Mouse (Mus musculus): ENCODE data around the gene Cdk18. TPM values are rescaled to one million over a fixed set of nuclear protein-coding genes. Genes with fewer than 3 reads are reported as not detected.

The Cdk18 gene
- polyA plus RNA-seq, 1 experiment from 2014 or later = 3.9 TPM

DNA sequence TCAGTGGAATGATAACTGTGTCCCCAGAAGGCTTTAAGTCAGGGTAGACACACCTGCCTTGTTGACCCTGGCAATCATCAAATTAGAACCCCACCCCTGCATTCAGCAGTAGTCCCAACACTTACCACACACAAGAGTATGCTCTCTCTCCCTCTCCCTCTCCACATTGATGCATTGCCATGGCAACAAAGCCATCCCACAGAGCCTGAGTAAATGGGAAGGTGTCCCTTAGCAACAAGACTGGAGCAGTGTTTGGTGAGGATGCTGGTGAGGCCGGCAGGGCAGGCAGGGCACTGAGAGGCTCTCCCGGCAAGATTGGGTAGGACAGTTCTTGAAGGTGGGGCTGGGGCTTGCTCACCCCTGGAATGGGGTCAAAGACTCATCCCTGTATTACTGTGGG lies 4.7 kb upstream of the Cdk18 start:
- H3K9ac ChIP-seq (replicated peaks; ENCODE audit: low read depth, low read length) = no peak overlapping the region
- whole genome bisulfite sequencing = 39% methylated on average over 2 of the region's 2 CpGs
- H3K4me1 ChIP-seq (ENCODE audit: control insufficient read depth, insufficient read depth, low read length) = no peaks in the 10 kb centered on the region; the same call in 1 of the 2 replicates
- H3K27me3 ChIP-seq (ENCODE audit: control insufficient read depth, insufficient read depth, low read length) = no peaks in the 10 kb centered on the region
- no peak overlapping the region for H3K27ac ChIP-seq (ENCODE audit: low read length)
- no peak for ATAC-seq (ENCODE audit: insufficient number of reproducible peaks, insufficient read depth, low FRiP score, low read depth)
- no peaks in the 10 kb centered on the region for H3K9me3 ChIP-seq (ENCODE audit: control insufficient read depth, low read depth, low read length)
- no peaks in the 10 kb centered on the region for H3K36me3 ChIP-seq (ENCODE audit: control insufficient read depth, insufficient read depth, low read length)
- H3K4me2 ChIP-seq (replicated peaks; ENCODE audit: low read depth, low read length) = no peak overlapping the region
- H3K4me3 ChIP-seq (ENCODE audit: low read depth, low read length) = no peak overlapping the region

DNA sequence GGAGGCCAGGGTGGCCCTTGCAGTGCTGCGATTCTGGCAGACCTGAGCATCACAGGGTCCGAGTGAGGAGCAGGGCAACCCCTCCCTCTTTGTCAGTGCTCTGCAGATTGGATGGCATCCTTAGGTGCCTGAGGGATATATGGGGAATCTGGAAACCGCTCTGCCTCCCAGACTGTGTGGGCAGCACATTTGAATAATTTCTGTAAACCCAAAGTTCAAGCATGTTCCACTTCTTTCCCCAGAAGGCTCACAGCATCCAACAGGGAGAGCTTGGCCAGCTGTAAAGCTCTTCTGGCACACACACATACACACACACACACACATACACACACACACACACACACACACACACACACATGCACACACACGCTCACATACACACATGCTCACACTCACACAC lies 4.2 kb upstream of the Cdk18 start:
- no peak for ATAC-seq (ENCODE audit: insufficient number of reproducible peaks, insufficient read depth, low FRiP score, low read depth)
- WGBS = 59% methylated on average over 4 of the region's 4 CpGs
- no peak overlapping the region for H3K27ac ChIP-seq (ENCODE audit: low read length)
- no peaks in the 10 kb centered on the region for H3K36me3 ChIP-seq (ENCODE audit: control insufficient read depth, insufficient read depth, low read length)
- H3K9me3 ChIP-seq (ENCODE audit: control insufficient read depth, low read depth, low read length) = no peaks in the 10 kb centered on the region
- no peak overlapping the region for H3K4me3 ChIP-seq (ENCODE audit: low read depth, low read length)
- no peak overlapping the region for H3K4me2 ChIP-seq (replicated peaks; ENCODE audit: low read depth, low read length)
- H3K27me3 ChIP-seq (ENCODE audit: control insufficient read depth, insufficient read depth, low read length) = no peaks in the 10 kb centered on the region
- H3K4me1 ChIP-seq (ENCODE audit: control insufficient read depth, insufficient read depth, low read length) = no peaks in the 10 kb centered on the region; the same call in 1 of the 2 replicates
- H3K9ac ChIP-seq (replicated peaks; ENCODE audit: low read depth, low read length) = no peak overlapping the region

DNA sequence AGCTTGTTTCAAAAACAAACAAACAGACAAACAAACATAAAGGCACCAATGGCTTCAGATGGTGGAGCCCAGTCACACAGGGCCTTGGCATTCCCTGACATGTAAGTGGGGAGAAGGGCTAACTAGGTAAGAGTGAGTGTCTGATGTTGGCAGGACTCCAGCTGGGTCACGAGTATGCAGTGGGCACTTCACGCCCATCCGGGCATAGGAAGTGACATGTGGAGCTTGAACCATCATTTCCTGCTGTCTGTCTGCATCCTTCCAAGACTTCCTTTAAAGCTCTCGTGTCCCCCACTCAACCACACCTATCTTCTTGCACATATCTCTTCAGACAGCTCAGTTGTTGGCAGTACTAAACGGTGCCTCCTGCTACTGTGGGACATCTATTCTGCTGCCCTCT lies 3.6 kb upstream of the Cdk18 start:
- Histone ChIP-seq H3K4me2 (replicated peaks; ENCODE audit: low read depth, low read length) (no peak overlapping the region), H3K27ac (ENCODE audit: low read length) (no peak overlapping the region), H3K9me3 (ENCODE audit: control insufficient read depth, low read depth, low read length) (no peaks in the 10 kb centered on the region), H3K27me3 (ENCODE audit: control insufficient read depth, insufficient read depth, low read length) (no peaks in the 10 kb centered on the region), H3K4me1 (ENCODE audit: control insufficient read depth, insufficient read depth, low read length) (no peaks in the 10 kb centered on the region; the same call in 1 of the 2 replicates), H3K9ac (replicated peaks; ENCODE audit: low read depth, low read length) (no peak overlapping the region), H3K36me3 (ENCODE audit: control insufficient read depth, insufficient read depth, low read length) (no peaks in the 10 kb centered on the region), H3K4me3 (ENCODE audit: low read depth, low read length) (no peak overlapping the region)
- 54% methylated on average over 5 of the region's 5 CpGs for WGBS
- no peak for ATAC-seq (ENCODE audit: insufficient number of reproducible peaks, insufficient read depth, low FRiP score, low read depth)

GRCm38 (mm10) chr1:132141753-132142152 lies 2.3 kb upstream of the Cdk18 start:
- peaks cover 3% of the 10 kb centered on the region; the same call in 1 of the 2 replicates for H3K4me1 ChIP-seq (ENCODE audit: control insufficient read depth, insufficient read depth, low read length)
- H3K36me3 ChIP-seq (ENCODE audit: control insufficient read depth, insufficient read depth, low read length) = no peaks in the 10 kb centered on the region
- no peak overlapping the region for H3K9ac ChIP-seq (replicated peaks; ENCODE audit: low read depth, low read length)
- H3K27ac ChIP-seq (ENCODE audit: low read length) = no peak overlapping the region
- ATAC-seq (ENCODE audit: insufficient number of reproducible peaks, insufficient read depth, low FRiP score, low read depth) = no peak
- H3K27me3 ChIP-seq (ENCODE audit: control insufficient read depth, insufficient read depth, low read length) = no peaks in the 10 kb centered on the region
- no peak overlapping the region for H3K4me3 ChIP-seq (ENCODE audit: low read depth, low read length)
- no peaks in the 10 kb centered on the region for H3K9me3 ChIP-seq (ENCODE audit: control insufficient read depth, low read depth, low read length)
- 61% methylated on average over 13 of the region's 13 CpGs for WGBS
- no peak overlapping the region for H3K4me2 ChIP-seq (replicated peaks; ENCODE audit: low read depth, low read length)

DNA sequence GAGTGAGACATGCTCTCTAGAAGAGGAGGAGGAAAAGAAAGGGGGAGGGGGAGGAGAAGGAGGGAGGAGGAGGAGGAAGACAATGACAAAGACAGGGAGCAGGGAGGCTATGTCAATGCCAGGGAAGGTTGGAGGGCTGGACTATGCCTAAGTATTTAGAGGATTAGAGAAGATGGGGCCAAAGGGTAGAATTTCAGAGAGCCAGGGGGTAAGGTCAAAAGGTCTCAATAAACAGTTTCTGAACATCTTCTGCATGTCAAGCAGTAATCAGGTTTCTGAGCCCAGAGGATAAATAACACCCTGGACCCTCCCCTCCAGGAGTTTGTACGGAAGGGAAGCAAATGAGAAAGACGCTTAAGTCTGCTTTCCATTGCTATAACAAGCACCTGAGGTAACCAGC lies 1.7 kb upstream of the Cdk18 start:
- H3K4me2 ChIP-seq (replicated peaks; ENCODE audit: low read depth, low read length) = no peak overlapping the region
- WGBS = 46% methylated on average over 2 of the region's 2 CpGs
- no peak overlapping the region for H3K4me3 ChIP-seq (ENCODE audit: low read depth, low read length)
- H3K9ac ChIP-seq (replicated peaks; ENCODE audit: low read depth, low read length) = no peak overlapping the region
- no peak overlapping the region for H3K27ac ChIP-seq (ENCODE audit: low read length)
- no peaks in the 10 kb centered on the region for H3K9me3 ChIP-seq (ENCODE audit: control insufficient read depth, low read depth, low read length)
- H3K36me3 ChIP-seq (ENCODE audit: control insufficient read depth, insufficient read depth, low read length) = no peaks in the 10 kb centered on the region
- no peaks in the 10 kb centered on the region for H3K27me3 ChIP-seq (ENCODE audit: control insufficient read depth, insufficient read depth, low read length)
- H3K4me1 ChIP-seq (ENCODE audit: control insufficient read depth, insufficient read depth, low read length) = peaks cover 3% of the 10 kb centered on the region; the same call in 1 of the 2 replicates
- no peak for ATAC-seq (ENCODE audit: insufficient number of reproducible peaks, insufficient read depth, low FRiP score, low read depth)

- WGBS = 25% methylated on average over 4 of the region's 4 CpGs
- Histone ChIP-seq H3K4me2 (replicated peaks; ENCODE audit: low read depth, low read length) (no peak overlapping the region), H3K9ac (replicated peaks; ENCODE audit: low read depth, low read length) (no peak overlapping the region), H3K27ac (ENCODE audit: low read length) (no peak overlapping the region), H3K27me3 (ENCODE audit: control insufficient read depth, insufficient read depth, low read length) (no peaks in the 10 kb centered on the region), H3K9me3 (ENCODE audit: control insufficient read depth, low read depth, low read length) (no peaks in the 10 kb centered on the region), H3K4me3 (ENCODE audit: low read depth, low read length) (no peak overlapping the region), H3K4me1 (ENCODE audit: control insufficient read depth, insufficient read depth, low read length) (peaks cover 3% of the 10 kb centered on the region; the same call in 1 of the 2 replicates), H3K36me3 (ENCODE audit: control insufficient read depth, insufficient read depth, low read length) (no peaks in the 10 kb centered on the region)
- ATAC-seq (ENCODE audit: insufficient number of reproducible peaks, insufficient read depth, low FRiP score, low read depth) = no peak
Observed at GRCm38 (mm10) chr1:132140574-132140973, 1.1 kb upstream of the Cdk18 start.

DNA sequence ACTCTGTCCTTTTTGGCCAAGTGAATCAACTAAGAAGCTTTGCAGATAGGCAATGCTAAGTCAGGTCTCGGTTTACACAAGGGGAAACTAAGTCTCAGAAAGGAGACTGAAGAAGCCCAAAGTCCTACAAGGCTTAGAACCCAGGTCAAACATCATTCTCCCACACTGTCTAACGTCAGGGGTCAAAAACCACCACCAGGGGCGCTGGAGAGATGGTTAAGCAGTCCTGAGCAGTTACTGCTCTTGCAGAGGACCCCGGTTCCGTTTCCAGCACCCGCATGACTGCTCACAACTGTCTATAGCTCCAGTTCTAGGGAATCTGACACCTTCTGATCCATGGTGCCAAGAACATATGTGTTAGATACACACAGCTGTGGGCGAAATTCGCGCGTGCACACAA lies 687 bp upstream of the Cdk18 start:
- 50% methylated on average over 10 of the region's 10 CpGs for WGBS
- peaks cover 3% of the 10 kb centered on the region; the same call in 1 of the 2 replicates for H3K4me1 ChIP-seq (ENCODE audit: control insufficient read depth, insufficient read depth, low read length)
- no peaks in the 10 kb centered on the region for H3K36me3 ChIP-seq (ENCODE audit: control insufficient read depth, insufficient read depth, low read length)
- no peak overlapping the region for H3K4me2 ChIP-seq (replicated peaks; ENCODE audit: low read depth, low read length)
- H3K9ac ChIP-seq (replicated peaks; ENCODE audit: low read depth, low read length) = no peak overlapping the region
- no peak for ATAC-seq (ENCODE audit: insufficient number of reproducible peaks, insufficient read depth, low FRiP score, low read depth)
- H3K4me3 ChIP-seq (ENCODE audit: low read depth, low read length) = no peak overlapping the region
- no peaks in the 10 kb centered on the region for H3K27me3 ChIP-seq (ENCODE audit: control insufficient read depth, insufficient read depth, low read length)
- H3K27ac ChIP-seq (ENCODE audit: low read length) = no peak overlapping the region
- no peaks in the 10 kb centered on the region for H3K9me3 ChIP-seq (ENCODE audit: control insufficient read depth, low read depth, low read length)

DNA sequence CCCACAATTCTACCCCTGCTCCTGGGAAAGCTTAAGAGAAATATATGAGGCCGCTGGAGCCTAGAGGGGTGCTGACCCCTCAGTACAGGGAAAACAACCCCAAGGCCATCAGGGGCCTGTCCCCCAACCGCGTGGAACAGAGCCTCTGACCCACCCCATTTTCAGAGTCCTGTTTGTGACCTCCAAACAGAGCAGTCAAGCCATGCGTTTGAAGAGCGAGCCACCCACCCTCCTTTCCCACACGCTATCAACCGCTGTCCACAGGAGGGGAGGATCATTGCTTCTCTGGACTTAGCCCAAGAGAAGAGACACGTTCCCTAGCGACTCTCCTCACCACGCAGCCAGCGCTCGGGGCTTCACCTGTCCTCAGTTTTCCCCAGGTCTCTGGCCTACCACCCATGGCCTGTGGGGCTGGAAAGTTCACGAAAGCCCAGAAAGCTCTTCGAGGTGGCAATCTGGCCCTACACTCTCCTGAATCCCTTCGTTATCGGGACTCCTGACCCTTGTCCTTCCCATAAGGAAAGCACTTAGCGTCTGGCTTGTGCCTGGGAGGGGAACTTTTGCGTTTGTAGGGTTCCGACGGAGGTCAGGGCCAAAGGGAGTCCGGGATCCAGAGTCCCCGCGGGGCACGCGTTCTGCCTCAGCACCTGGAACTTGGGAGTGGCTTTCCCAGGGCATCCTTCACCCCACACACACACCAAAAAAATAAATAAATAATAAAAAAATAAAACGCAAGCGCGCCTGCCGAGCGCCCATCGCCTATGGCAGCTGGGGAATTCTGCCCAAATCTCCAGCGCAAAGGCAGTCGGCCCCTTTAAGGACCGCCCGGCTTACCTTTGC lies 688 bp downstream of the Cdk18 start:
- Histone ChIP-seq H3K4me3 (ENCODE audit: low read depth, low read length) (peak overlapping the region; percentile 61), H3K9me3 (ENCODE audit: control insufficient read depth, low read depth, low read length) (no peaks in the 10 kb centered on the region), H3K27me3 (ENCODE audit: control insufficient read depth, insufficient read depth, low read length) (no peaks in the 10 kb centered on the region), H3K4me2 (replicated peaks; ENCODE audit: low read depth, low read length) (peak overlapping the region; percentile 99), H3K27ac (ENCODE audit: low read length) (no peak overlapping the region), H3K4me1 (ENCODE audit: control insufficient read depth, insufficient read depth, low read length) (peaks cover 3% of the 10 kb centered on the region; the same call in 1 of the 2 replicates), H3K36me3 (ENCODE audit: control insufficient read depth, insufficient read depth, low read length) (no peaks in the 10 kb centered on the region), H3K9ac (replicated peaks; ENCODE audit: low read depth, low read length) (peak overlapping the region; percentile 30)
- no peak for ATAC-seq (ENCODE audit: insufficient number of reproducible peaks, insufficient read depth, low FRiP score, low read depth)
- 5% methylated on average over 35 of the region's 35 CpGs for WGBS
